Mouse (Mus musculus) limb, embryonic 14.5 days (tissue): ENCODE measurements around the gene Stpg1. TPM values are rescaled to one million over a fixed set of nuclear protein-coding genes. Genes with fewer than 3 reads are reported as not detected.

Experiments
- ATAC-seq: fragments of 200-750 bp; cut with Nextera tagmentation; 2 replicates; pipeline ENCODE4 v1.8.0; 2017; ENCODE audit warnings: low read depth, moderate number of reproducible peaks, moderate TSS enrichment; ENCODE audit not compliant: low FRiP score
- DNase-seq: peaks from one replicate; pipeline ENCODE4 v3.0.0-alpha.2; 2015; ENCODE audit warnings: low spot score
- H3K27ac ChIP-seq: fragments of 300-500 bp; sonication (generic); replicated peaks from 2 replicates; pipeline ENCODE4 v1.5.1; 2014; ENCODE audit warnings: low read depth, mild to moderate bottlenecking, low read length, moderate library complexity, mixed read lengths
- H3K27me3 ChIP-seq: fragments of 300-500 bp; sonication (generic); 2 replicates; pipeline ENCODE4 v1.6.1; 2014; ENCODE audit warnings: low read length, mixed read lengths; ENCODE audit not compliant: control insufficient read depth, insufficient read depth
- H3K36me3 ChIP-seq: fragments of 300-500 bp; sonication (generic); 2 replicates; pipeline ENCODE4 v1.6.1; 2014; ENCODE audit warnings: mild to moderate bottlenecking, low read length, moderate library complexity, mixed read lengths; ENCODE audit not compliant: control insufficient read depth, insufficient read depth
- H3K4me1 ChIP-seq: fragments of 300-500 bp; sonication (generic); 2 replicates; pipeline ENCODE4 v1.6.1; 2014; ENCODE audit warnings: antibody characterized with exemption, low read length, mixed read lengths; ENCODE audit not compliant: control insufficient read depth, insufficient read depth
- H3K4me2 ChIP-seq: fragments of 300-500 bp; sonication (generic); replicated peaks from 2 replicates; pipeline ENCODE4 v1.6.1; 2014; ENCODE audit warnings: low read depth, mild to moderate bottlenecking, low read length, moderate library complexity; ENCODE audit not compliant: severe bottlenecking
- H3K4me3 ChIP-seq: fragments of 300-500 bp; sonication (generic); replicated peaks from 2 replicates; pipeline ENCODE4 v1.5.1; 2014; ENCODE audit warnings: low read length
- H3K9ac ChIP-seq: fragments of 300-500 bp; sonication (generic); 2 replicates; pipeline ENCODE4 v1.6.1; 2014; ENCODE audit warnings: mild to moderate bottlenecking, low read depth, low read length, moderate library complexity; ENCODE audit not compliant: severe bottlenecking
- H3K9me3 ChIP-seq: fragments of 300-500 bp; sonication (generic); 2 replicates; pipeline ENCODE4 v1.6.1; 2016; ENCODE audit warnings: low read length; ENCODE audit not compliant: control insufficient read depth
- POLR2A ChIP-seq: fragments of 200-500 bp; IDR thresholded peaks from 2 replicates; pipeline ENCODE4 v1.8.0; 2012; ENCODE audit warnings: inconsistent platforms, mild to moderate bottlenecking, moderate library complexity, borderline replicate concordance; ENCODE audit not compliant: insufficient read depth, insufficient read length; ENCODE audit errors: extremely low read depth
- WGBS: fragments of 180-500 bp; shearing (Covaris S2); extraction: QIAGEN DNeasy Blood & Tissue Kit; methylation state at CpG from one replicate; pipeline ENCODE4 v1.1.7; 2014; 5-methylcytosine and 5-hydroxymethylcytosine counted together
- polyA plus RNA-seq, 2 experiments: library from polyadenylated mRNA; depleted of rRNA in 1 of 2; stranded (reverse) in 1 of 2; unstranded in 1 of 2; fragments of >200 nt; fragmentation: Nextera tagmentation in 1 of 2; extraction: Ambion mirVana in 1 of 2; gene quantifications; 2 replicates each; pipeline versions ENCODE4 v1.2.1 to v1.2.3; 2012 to 2014

Stpg1 gene
- polyA plus RNA-seq, 2 experiments: 0.15 to 0.20 TPM

DNA sequence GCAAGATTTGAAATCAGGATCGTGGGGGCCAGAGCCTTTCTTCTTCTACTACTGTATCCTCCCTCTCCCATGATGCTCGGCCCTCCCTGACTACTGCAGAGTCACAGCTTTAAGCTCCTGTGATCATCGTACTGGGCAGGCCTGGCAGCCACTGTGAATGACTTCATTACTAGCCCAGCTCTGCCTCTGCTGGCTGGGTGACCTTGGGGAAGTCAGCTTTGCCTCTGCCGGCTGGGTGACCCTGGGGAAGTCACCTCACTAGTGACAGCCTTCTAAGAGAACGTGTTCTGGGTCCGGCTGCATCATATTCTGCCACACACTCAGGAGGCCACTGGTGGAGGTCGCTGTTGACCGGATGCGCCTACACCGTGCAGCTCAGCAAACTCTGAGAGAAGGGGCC is 16.7 kb upstream of the Stpg1 start:
- H3K27ac ChIP-seq: no peak overlapping the region
- no peak for ATAC-seq
- no peak overlapping the region for H3K4me2 ChIP-seq
- no peaks in the 10 kb centered on the region for H3K4me1 ChIP-seq
- TF ChIP-seq POLR2A: no peak
- H3K9ac ChIP-seq: no peak overlapping the region
- 88% methylated on average over 10 of the region's 10 CpGs for WGBS
- H3K9me3 ChIP-seq: no peaks in the 10 kb centered on the region
- H3K36me3 ChIP-seq: no peaks in the 10 kb centered on the region
- no peak for DNase-seq
- no peak overlapping the region for H3K4me3 ChIP-seq
- no peaks in the 10 kb centered on the region for H3K27me3 ChIP-seq

DNA sequence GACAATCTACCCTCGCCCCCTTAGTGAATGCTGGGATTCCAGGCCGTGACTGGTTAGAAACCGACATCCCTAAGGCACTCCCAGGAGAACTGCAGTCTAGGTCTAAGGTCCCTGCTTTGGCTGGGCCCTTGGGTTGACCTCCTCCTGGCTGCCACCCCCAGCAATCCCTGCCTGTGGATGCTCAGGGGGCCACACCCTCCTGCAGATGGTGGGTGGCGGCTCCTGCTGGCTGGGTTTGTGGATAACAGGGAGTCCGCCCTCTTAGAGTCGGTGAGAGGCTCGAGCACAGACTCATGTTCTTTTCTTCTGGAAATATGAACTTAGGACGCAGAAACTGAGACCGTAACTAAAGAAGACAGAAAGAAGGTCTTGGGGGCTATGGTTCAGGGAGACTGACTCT is 14.2 kb upstream of the Stpg1 start:
- no peaks in the 10 kb centered on the region for H3K36me3 ChIP-seq
- DNase-seq: no peak
- H3K9me3 ChIP-seq: no peaks in the 10 kb centered on the region
- H3K4me1 ChIP-seq: no peaks in the 10 kb centered on the region
- H3K4me3 ChIP-seq: no peak overlapping the region
- 74% methylated on average over 9 of the region's 9 CpGs for WGBS
- H3K27me3 ChIP-seq: no peaks in the 10 kb centered on the region
- no peak overlapping the region for H3K9ac ChIP-seq
- no peak for TF ChIP-seq POLR2A
- no peak overlapping the region for H3K4me2 ChIP-seq
- H3K27ac ChIP-seq: no peak overlapping the region
- no peak for ATAC-seq

DNA sequence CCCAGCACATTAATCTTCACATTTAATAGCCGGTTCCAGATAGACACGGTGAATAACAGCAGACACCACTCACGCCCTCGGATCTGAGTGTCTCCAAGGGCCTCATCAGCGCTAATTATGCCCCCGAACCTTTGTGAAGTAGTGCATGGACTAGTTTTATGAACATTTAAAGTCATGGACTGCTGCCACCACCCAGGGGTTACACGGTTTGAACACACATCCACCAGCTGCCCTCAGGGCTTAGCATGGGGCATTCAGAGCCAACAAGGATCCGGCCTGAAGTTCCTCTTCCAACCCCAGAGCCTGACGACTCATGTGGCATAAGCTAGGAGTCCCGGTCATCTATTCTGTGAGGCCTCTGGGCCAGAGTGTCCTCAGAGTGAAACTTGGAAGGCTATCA is 9.5 kb upstream of the Stpg1 start:
- Histone ChIP-seq H3K4me2 (no peak overlapping the region), H3K9me3 (no peaks in the 10 kb centered on the region), H3K4me3 (no peak overlapping the region), H3K27ac (no peak overlapping the region), H3K36me3 (peaks cover 3% of the 10 kb centered on the region; the same call in 1 of the 2 replicates), H3K9ac (no peak overlapping the region), H3K27me3 (no peaks in the 10 kb centered on the region), H3K4me1 (no peaks in the 10 kb centered on the region)
- DNase-seq (no peak), ATAC-seq (no peak)
- 47% methylated on average over 10 of the region's 10 CpGs for WGBS
- TF ChIP-seq POLR2A: no peak

DNA sequence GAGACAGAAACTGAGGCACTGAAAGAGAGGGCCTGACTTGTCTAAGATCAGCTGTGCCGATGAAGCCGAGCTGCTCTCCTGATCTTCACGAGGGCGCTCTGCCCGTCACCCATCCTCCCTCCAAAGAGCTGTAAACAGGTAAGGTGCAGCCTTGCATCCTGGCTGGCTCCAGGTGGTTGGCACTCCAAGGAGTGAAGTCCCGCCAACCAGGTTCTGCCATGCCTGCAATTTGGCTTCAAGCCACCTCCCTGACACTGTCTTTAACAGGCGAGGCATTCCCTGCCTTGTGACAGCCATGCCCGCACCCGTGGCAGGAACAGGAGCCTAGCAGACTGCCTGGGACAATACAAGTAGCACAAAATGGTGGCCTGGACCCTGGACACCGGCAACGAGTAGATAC is 8.2 kb upstream of the Stpg1 start:
- Histone ChIP-seq H3K4me1 (no peaks in the 10 kb centered on the region), H3K36me3 (peaks cover 5% of the 10 kb centered on the region), H3K4me2 (no peak overlapping the region), H3K4me3 (no peak overlapping the region), H3K27ac (no peak overlapping the region), H3K9ac (no peak overlapping the region), H3K27me3 (no peaks in the 10 kb centered on the region), H3K9me3 (no peaks in the 10 kb centered on the region)
- ATAC-seq: no peak
- no peak for TF ChIP-seq POLR2A
- 89% methylated on average over 11 of the region's 11 CpGs for WGBS
- DNase-seq: no peak

DNA sequence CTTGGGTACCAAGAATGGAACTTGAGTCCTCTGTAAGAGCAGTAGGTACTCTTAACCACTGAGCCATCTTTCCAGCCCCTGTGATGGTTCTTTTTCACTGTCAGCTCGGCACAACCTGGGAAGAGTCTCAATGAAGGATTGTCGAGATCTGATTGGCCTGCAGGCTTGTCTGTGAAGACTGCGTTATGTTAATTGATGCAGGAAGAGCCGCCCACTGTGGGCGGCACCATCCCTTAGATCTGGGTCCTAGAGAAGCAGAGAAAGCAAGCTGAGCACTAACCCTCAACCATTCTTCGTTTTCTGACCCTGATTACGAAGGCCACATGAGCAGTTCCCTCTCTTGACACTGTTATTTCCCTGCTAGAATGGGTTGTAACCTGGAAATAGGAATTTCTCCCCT is 5.3 kb upstream of the Stpg1 start:
- no peaks in the 10 kb centered on the region for H3K27me3 ChIP-seq
- ATAC-seq (no peak), DNase-seq (no peak)
- H3K27ac ChIP-seq: no peak overlapping the region
- 86% methylated on average over 7 of the region's 7 CpGs for WGBS
- no peak overlapping the region for H3K9ac ChIP-seq
- no peak for TF ChIP-seq POLR2A
- H3K9me3 ChIP-seq: no peaks in the 10 kb centered on the region
- H3K36me3 ChIP-seq: peaks cover 5% of the 10 kb centered on the region
- H3K4me3 ChIP-seq: no peak overlapping the region
- peaks cover 4% of the 10 kb centered on the region; the same call in 1 of the 2 replicates for H3K4me1 ChIP-seq
- no peak overlapping the region for H3K4me2 ChIP-seq

DNA sequence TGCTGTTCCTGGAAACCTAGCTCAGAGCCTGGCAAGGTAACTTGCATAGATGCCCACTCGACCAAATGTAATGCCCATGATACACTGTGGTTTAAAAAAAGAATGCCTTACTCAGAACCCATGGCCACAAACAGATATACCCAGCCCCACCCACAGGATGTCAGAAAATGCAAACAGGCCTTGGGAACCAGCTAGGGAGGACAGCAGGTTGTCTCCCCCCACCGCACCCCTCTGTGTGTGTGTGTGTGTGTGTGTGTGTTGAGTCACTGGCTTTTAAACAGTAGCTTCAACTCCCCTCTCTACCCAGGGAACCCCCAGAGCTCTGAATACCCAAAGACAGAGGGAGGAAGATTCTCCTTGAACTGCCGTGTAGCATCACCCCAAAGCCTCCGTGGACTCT is 1.3 kb upstream of the Stpg1 start:
- DNase-seq (no peak), ATAC-seq (no peak)
- Histone ChIP-seq H3K4me2 (peak overlapping the region; percentile 95), H3K9ac (no peak overlapping the region), H3K4me1 (peaks cover 4% of the 10 kb centered on the region; the same call in 1 of the 2 replicates), H3K4me3 (peak overlapping the region; percentile 60; the same call in 1 of the 2 replicates), H3K36me3 (peaks cover 5% of the 10 kb centered on the region), H3K9me3 (no peaks in the 10 kb centered on the region), H3K27me3 (no peaks in the 10 kb centered on the region), H3K27ac (no peak overlapping the region)
- WGBS: 66% methylated on average over 4 of the region's 4 CpGs
- no peak for TF ChIP-seq POLR2A
